In the genomic region with DNA sequence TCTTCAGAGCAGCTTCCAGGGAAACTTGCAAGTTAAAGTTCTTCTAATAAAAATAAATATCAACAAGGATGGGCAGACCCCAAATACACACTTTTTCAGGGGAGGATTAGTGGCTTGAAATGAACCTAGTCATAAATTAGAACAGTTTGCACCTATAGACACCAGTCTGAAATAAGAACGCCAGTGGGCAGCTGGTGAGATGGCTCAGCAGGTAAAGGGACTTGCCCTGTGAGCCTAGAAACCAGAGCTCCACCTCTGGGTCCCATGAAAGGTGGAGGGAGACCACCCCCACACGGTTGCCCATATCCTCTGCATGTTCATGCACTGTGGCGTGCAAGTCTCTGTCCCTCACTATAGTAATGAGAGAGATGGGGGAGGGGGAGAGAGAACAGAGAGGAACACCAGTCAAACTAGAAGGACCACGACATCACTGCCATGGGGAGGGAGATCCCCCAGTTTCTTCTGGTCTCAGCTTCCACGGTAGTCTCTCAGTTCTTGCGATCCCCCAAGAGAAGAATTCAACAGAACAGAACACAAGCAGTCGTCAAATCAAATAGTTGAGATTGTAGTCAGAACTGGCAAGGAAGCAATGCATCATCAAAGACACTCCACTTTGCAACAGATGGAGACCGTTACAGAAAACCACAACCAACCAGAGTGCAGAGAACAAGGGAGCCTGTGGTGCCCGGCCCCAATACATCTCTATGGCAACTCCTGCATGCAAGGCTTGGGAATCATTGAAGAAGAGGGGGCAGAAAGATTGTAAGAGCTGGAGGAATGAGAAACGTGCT, we compare ENCODE assay signal across 11 mouse cellular contexts. TPM values are rescaled to one million over a fixed set of nuclear protein-coding genes. Genes with fewer than 3 reads are reported as not detected.
DNase-seq lines count a peak whose midpoint lies in the region.
"Had no signal": no experiment of that assay in that cellular context is flagged by ENCODE, and none has a peak within 500 bp of the region (broad histone marks: within the 10 kb centered on the region; RNA-seq: fewer than 3 reads in every experiment).

No protein-coding gene starts in this region.

- DNase-seq in layer of hippocampus, adult 18-20 months (ENCODE audit: low spot score in 2 of 2) = peak; percentile 56 to 68
- no peak for DNase-seq in layer of hippocampus, postnatal 10 days (ENCODE audit: low spot score in 2 of 2)
- DNase-seq in Muller cell, postnatal 12 days (ENCODE audit: inconsistent ontology term) = peak; percentile 69
- DNase-seq in layer of hippocampus, adult 8-10 months (ENCODE audit: low spot score in 2 of 2) = peak; percentile 48 to 50
- peak; percentile 70 for DNase-seq in thymus, postnatal 14 days
- no peak for DNase-seq in urinary bladder, adult 2 months (ENCODE audit: low spot score)
- no peak for DNase-seq in urinary bladder, postnatal 25 days (ENCODE audit: low spot score)
- DNase-seq: cerebellum, adult 9-10 months; gastrocnemius, postnatal 14 days; kidney, adult 9 months; lung, adult 18-20 months had no signal

RNA-seq across cellular contexts. Expression of gene Cpm, which starts 22.5 kb away (rescaled TPM):
- 10 to 100 TPM in 1 of 2 experiments, 1 to 10 TPM in 1; 8.6 to 10.7 TPM for total RNA-seq in layer of hippocampus, adult 18-20 months (2021)
- total RNA-seq in layer of hippocampus, postnatal 10 days (2021) = 1 to 10 TPM; 5.8 to 6.4 TPM
- 10 to 100 TPM in 2 of 4 experiments, 1 to 10 TPM in 2; 9.1 to 11.4 (median 9.7) TPM for total RNA-seq in layer of hippocampus, adult 8-10 months (2022)
- polyA plus RNA-seq in urinary bladder, adult 2 months (2012; rRNA removed) = 3.8 and 4.1 TPM in 2 replicates

RNA-seq across cellular contexts. Expression of gene Mdm2, which starts 58.8 kb away (rescaled TPM):
- total RNA-seq in layer of hippocampus, adult 18-20 months (2021) = 10 to 100 TPM; 54.3 to 61.9 TPM
- total RNA-seq in layer of hippocampus, postnatal 10 days (2021) = 10 to 100 TPM; 51.5 to 57.3 TPM
- total RNA-seq in layer of hippocampus, adult 8-10 months (2022) = 10 to 100 TPM; 54.5 to 67.0 (median 58.7) TPM
- polyA plus RNA-seq in urinary bladder, adult 2 months (2012; rRNA removed) = 65.3 and 70.2 TPM in 2 replicates

Comparison
In these comparisons a context has a peak if more than half of its experiments do, and no peak if none do; other contexts are left out.
1. DNase-seq: peak in layer of hippocampus, adult 18-20 months (2 of 2), Muller cell, postnatal 12 days (single experiment), layer of hippocampus, adult 8-10 months (2 of 2) and thymus, postnatal 14 days (single experiment); none in layer of hippocampus, postnatal 10 days (0 of 2), urinary bladder, adult 2 months (single experiment) and urinary bladder, postnatal 25 days (single experiment).